18 mouse cellular contexts compared by ENCODE assay signal in the genomic region with DNA sequence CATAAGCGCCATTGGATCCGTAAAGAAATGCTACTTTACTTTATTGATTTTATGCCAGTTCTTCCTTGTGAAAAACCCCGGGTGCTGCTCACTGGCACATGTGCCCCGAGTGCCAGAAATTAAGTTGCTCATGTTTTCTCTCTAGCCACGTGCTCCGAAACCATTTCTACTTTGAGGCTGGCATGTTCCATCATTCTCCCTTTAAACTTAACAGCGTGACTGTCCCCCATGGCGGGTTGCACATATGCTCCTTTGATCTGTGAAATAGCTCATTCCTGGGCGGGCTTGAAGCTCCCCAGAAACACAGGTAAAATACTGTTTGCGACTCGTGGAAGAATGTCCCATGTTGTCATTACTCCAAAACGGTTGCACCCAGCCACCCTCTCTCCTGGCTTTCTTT. TPM values are rescaled to one million over a fixed set of nuclear protein-coding genes. Genes with fewer than 3 reads are reported as not detected.
A peak's percentile ranks its signal among the peaks of the same experiment; 100 is the strongest.
DNase-seq lines count a peak whose midpoint lies in the region; ATAC-seq and TF ChIP-seq lines count a peak whose summit lies in the region.
"Had no signal": no experiment of that assay in that cellular context is flagged by ENCODE, and none has a peak within 500 bp of the region (broad histone marks: within the 10 kb centered on the region; RNA-seq: fewer than 3 reads in every experiment).

No protein-coding gene starts in this region.

- no peaks in the 10 kb centered on the region for H3K27me3 ChIP-seq in kidney, embryonic 15.5 days
- H3K27me3 ChIP-seq in thymus, adult 2 months (ENCODE audit: control insufficient read depth, insufficient read depth, low read length) = no peaks in the 10 kb centered on the region
- H3K27me3 ChIP-seq: hindbrain, embryonic 13.5 days; midbrain, embryonic 13.5 days had no signal

- peaks cover 13% of the 10 kb centered on the region for H3K4me1 ChIP-seq in kidney, embryonic 15.5 days
- H3K4me1 ChIP-seq in thymus, adult 2 months (replicated peaks; ENCODE audit: control insufficient read depth, insufficient read depth, low read length) = peaks cover 60% of the 10 kb centered on the region

- no peaks in the 10 kb centered on the region for H3K9me3 ChIP-seq in kidney, embryonic 15.5 days (replicated peaks)
- H3K9me3 ChIP-seq: hindbrain, embryonic 13.5 days; midbrain, embryonic 13.5 days had no signal

- no peak for ATAC-seq in kidney, embryonic 15.5 days (replicated peaks; ENCODE audit: low FRiP score)
- ATAC-seq in monocyte, adult 5-6 weeks (replicated peaks; ENCODE audit: insufficient number of reproducible peaks, low FRiP score, low TSS enrichment, poor library complexity, severe bottlenecking) = no peak
- ATAC-seq: forebrain, postnatal 0 days; midbrain, embryonic 13.5 days had no signal

- no peaks in the 10 kb centered on the region for H3K36me3 ChIP-seq in kidney, embryonic 15.5 days
- H3K36me3 ChIP-seq in thymus, adult 2 months (ENCODE audit: control insufficient read depth, insufficient read depth, low read length) = peaks cover 22% of the 10 kb centered on the region
- H3K36me3 ChIP-seq: hindbrain, embryonic 13.5 days; midbrain, embryonic 13.5 days had no signal

- WGBS in kidney, embryonic 15.5 days = 70% methylated on average over 12 of the region's 12 CpGs
- WGBS in thymus, adult 2 months = 44% methylated on average over 12 of the region's 12 CpGs

- peak overlapping the region; percentile 44 for H3K4me3 ChIP-seq in gastrocnemius, adult 2 months
- H3K4me3 ChIP-seq in kidney, embryonic 15.5 days (replicated peaks) = 0 out of 2 replicates have a peak overlapping the region, but pooled peaks have one; percentile 14
- no peak overlapping the region for H3K4me3 ChIP-seq in thymus, adult 2 months (ENCODE audit: control insufficient read depth, insufficient read depth, low read length)
- H3K4me3 ChIP-seq: hindbrain, embryonic 13.5 days; midbrain, embryonic 13.5 days had no signal

- TF ChIP-seq CTCF in gastrocnemius, adult 2 months (IDR thresholded peaks at IDR 0.05) = no peak
- no peak for TF ChIP-seq CTCF in thymus, adult 2 months (IDR thresholded peaks at IDR 0.05; ENCODE audit: borderline replicate concordance, control insufficient read depth, extremely low read depth, insufficient read depth, low read length, poor library complexity)

- H3K9ac ChIP-seq in kidney, embryonic 15.5 days = no peak overlapping the region
- H3K9ac ChIP-seq: forebrain, postnatal 0 days; hindbrain, embryonic 13.5 days; midbrain, embryonic 13.5 days had no signal

- DNase-seq in gastrocnemius, adult 2 months = no peak
- DNase-seq in gastrocnemius, postnatal 36 days = no peak
- no peak for DNase-seq in kidney, adult 11 months
- no peak for DNase-seq in thymus, adult 2 months
- DNase-seq in thymus, postnatal 0 days (ENCODE audit: low spot score) = no peak
- DNase-seq in B cell, adult 2 months = no peak
- DNase-seq: cerebellum, adult 11 months; forebrain, postnatal 0 days; thymus, postnatal 25 days had no signal

- TF ChIP-seq POLR2A in thymus, adult 2 months (IDR thresholded peaks at IDR 0.05; ENCODE audit: control insufficient read depth, extremely low read depth, insufficient read depth, low read length, poor library complexity) = no peak

- intact Hi-C loops in gastrocnemius, adult 2 months (cut with DNase I) = no loop called here
- intact Hi-C loops in gastrocnemius, postnatal 36 days (cut with DNase I) = no loop called here

- H3K27ac ChIP-seq in gastrocnemius, adult 2 months = no peak overlapping the region
- no peak overlapping the region for H3K27ac ChIP-seq in kidney, embryonic 15.5 days
- peak overlapping the region; percentile 15; the same call in 1 of the 2 replicates for H3K27ac ChIP-seq in thymus, adult 2 months (ENCODE audit: control insufficient read depth, insufficient read depth, low read length)
- H3K27ac ChIP-seq: hindbrain, embryonic 13.5 days; midbrain, embryonic 13.5 days had no signal

- peak overlapping the region; percentile 44 for H3K4me2 ChIP-seq in kidney, embryonic 15.5 days
- H3K4me2 ChIP-seq: hindbrain, embryonic 13.5 days; midbrain, embryonic 13.5 days had no signal

RNA-seq across cellular contexts. Expression of gene Grap2, which starts 26.4 kb away (rescaled TPM):
- under 1 TPM in 1 of 2 experiments, not detected in 1; 0.31 TPM for total RNA-seq in gastrocnemius, adult 2 months (2021)
- total RNA-seq in gastrocnemius, postnatal 36 days (2021) = 1 to 10 TPM in 1 of 2 experiments, under 1 TPM in 1; 0.07 to 1.4 TPM
- 0.51 and 1.4 TPM in 2 replicates for polyA plus RNA-seq in kidney, embryonic 15.5 days (2015; fragmentation: Nextera tagmentation; extraction: Ambion mirVana)
- 139 and 162 TPM in 2 replicates for polyA plus RNA-seq in thymus, adult 2 months (2012; rRNA removed)
- 90.8 and 112 TPM in 2 replicates for polyA plus RNA-seq in thymus, postnatal 0 days (2015; fragmentation: Nextera tagmentation; extraction: Ambion mirVana)
- 25.6 to 67.0 TPM (median 29.1 TPM) in 3 replicates for total RNA-seq in monocyte, adult 5-6 weeks (2017)
- total RNA-seq: forebrain, postnatal 0 days had no signal
- polyA plus RNA-seq: forebrain, postnatal 0 days had no signal

RNA-seq across cellular contexts. Expression of gene Enthd1, which starts 33.8 kb away (rescaled TPM):
- not detected for total RNA-seq in gastrocnemius, adult 2 months (2021)
- not detected for total RNA-seq in gastrocnemius, postnatal 36 days (2021)
- polyA plus RNA-seq in kidney, embryonic 15.5 days (2015; fragmentation: Nextera tagmentation; extraction: Ambion mirVana) = not detected in 2 replicates
- 0.09 TPM in 2 replicates for polyA plus RNA-seq in thymus, adult 2 months (2012; rRNA removed)
- 0.17 and 0.33 TPM in 2 replicates for polyA plus RNA-seq in thymus, postnatal 0 days (2015; fragmentation: Nextera tagmentation; extraction: Ambion mirVana)
- total RNA-seq in monocyte, adult 5-6 weeks (2017) = not detected in 3 replicates
- total RNA-seq: common myeloid progenitor, adult 5-6 weeks; forebrain, postnatal 0 days; gastrocnemius, postnatal 14 days; left cerebral cortex, adult 8-10 months; MEL had no signal
- polyA plus RNA-seq: forebrain, postnatal 0 days; hindbrain, embryonic 13.5 days; midbrain, embryonic 13.5 days; neural tube, embryonic 11.5 days had no signal

Comparison
In these comparisons a context has a peak if more than half of its experiments do, and no peak if none do; other contexts are left out.
1. RNA of gene Grap2, which starts 26.4 kb away (total RNA-seq): 25.6 to 67.0 TPM in monocyte, adult 5-6 weeks; 0.07 to 1.4 TPM in gastrocnemius, postnatal 36 days and 0.31 TPM in gastrocnemius, adult 2 months; every median in the first group is over 10 times any median in the second.